In the genomic region with DNA sequence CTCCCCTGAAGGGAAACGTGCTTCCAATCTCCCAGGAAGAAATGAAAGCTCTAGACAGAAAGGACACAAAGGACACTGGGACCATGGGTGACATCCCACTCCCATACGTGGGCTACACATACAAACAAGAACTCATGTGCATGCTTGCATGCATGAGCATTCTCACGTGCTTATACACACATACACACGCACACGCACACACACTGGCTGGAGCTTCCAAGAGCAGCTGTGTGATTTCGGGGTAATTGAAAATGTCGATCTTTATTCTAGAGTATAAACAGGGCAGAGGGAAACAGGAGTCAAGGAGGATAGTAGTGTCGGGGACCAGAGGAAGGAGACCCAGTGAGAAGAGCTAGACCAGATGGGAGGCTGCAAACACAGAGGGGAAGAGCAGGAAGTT, we compare ENCODE assay signal across 21 mouse cellular contexts. TPM values are rescaled to one million over a fixed set of nuclear protein-coding genes. Genes with fewer than 3 reads are reported as not detected.
DNase-seq lines count a peak whose midpoint lies in the region; ATAC-seq and TF ChIP-seq lines count a peak whose summit lies in the region.
"Had no signal": no experiment of that assay in that cellular context is flagged by ENCODE, and none has a peak within 500 bp of the region (broad histone marks: within the 10 kb centered on the region; RNA-seq: fewer than 3 reads in every experiment).

No protein-coding gene starts in this region.

- H3K4me1 ChIP-seq in hindbrain, embryonic 12.5 days, result peaks cover 40% of the 10 kb centered on the region
- peaks cover 14% of the 10 kb centered on the region for H3K4me1 ChIP-seq in hindbrain, embryonic 16.5 days (ENCODE audit: control insufficient read depth, insufficient read depth, low read depth, low read length)
- H3K4me1 ChIP-seq in midbrain, embryonic 14.5 days (ENCODE audit: control insufficient read depth, insufficient read depth, low read length), result no peaks in the 10 kb centered on the region
- peaks cover 12% of the 10 kb centered on the region for H3K4me1 ChIP-seq in midbrain, embryonic 15.5 days
- peaks cover 16% of the 10 kb centered on the region for H3K4me1 ChIP-seq in intestine, embryonic 16.5 days (ENCODE audit: control insufficient read depth, insufficient read depth, low read length)
- H3K4me1 ChIP-seq: liver, embryonic 12.5 days had no signal

- H3K27ac ChIP-seq in hindbrain, embryonic 12.5 days, result peak overlapping the region; percentile 62; the same call in 1 of the 2 replicates
- H3K27ac ChIP-seq in hindbrain, embryonic 16.5 days (ENCODE audit: low read depth, low read length), result no peak overlapping the region
- no peak overlapping the region for H3K27ac ChIP-seq in midbrain, embryonic 14.5 days (replicated peaks; ENCODE audit: low read depth, low read length)
- H3K27ac ChIP-seq in midbrain, embryonic 15.5 days, result no peak overlapping the region
- H3K27ac ChIP-seq in intestine, embryonic 16.5 days (ENCODE audit: low read length), result peak overlapping the region; percentile 66; the same call in 1 of the 2 replicates
- H3K27ac ChIP-seq: embryonic facial prominence, embryonic 13.5 days; heart, embryonic 10.5 days; liver, embryonic 12.5 days; lung, embryonic 15.5 days had no signal

- no peak for TF ChIP-seq CTCF in brain, embryonic 14.5 days (IDR thresholded peaks at IDR 0.05; ENCODE audit: borderline replicate concordance, extremely low read depth, insufficient read depth, insufficient read length)

- no peaks in the 10 kb centered on the region for H3K36me3 ChIP-seq in hindbrain, embryonic 12.5 days
- no peaks in the 10 kb centered on the region for H3K36me3 ChIP-seq in hindbrain, embryonic 16.5 days (ENCODE audit: control insufficient read depth, insufficient read depth, low read length)
- H3K36me3 ChIP-seq in midbrain, embryonic 14.5 days (ENCODE audit: control insufficient read depth, insufficient read depth, low read length), result no peaks in the 10 kb centered on the region
- no peaks in the 10 kb centered on the region for H3K36me3 ChIP-seq in midbrain, embryonic 15.5 days (replicated peaks)
- no peaks in the 10 kb centered on the region for H3K36me3 ChIP-seq in intestine, embryonic 16.5 days (ENCODE audit: control insufficient read depth, insufficient read depth, low read length)
- H3K36me3 ChIP-seq: embryonic facial prominence, embryonic 13.5 days; heart, embryonic 10.5 days; liver, embryonic 12.5 days; lung, embryonic 15.5 days had no signal

- 0 out of 2 replicates have a peak overlapping the region, but pooled peaks have one; percentile 27 for H3K9ac ChIP-seq in hindbrain, embryonic 12.5 days
- H3K9ac ChIP-seq in hindbrain, embryonic 16.5 days (ENCODE audit: low read depth, low read length), result no peak overlapping the region
- H3K9ac ChIP-seq in midbrain, embryonic 14.5 days (replicated peaks; ENCODE audit: low read length), result no peak overlapping the region
- no peak overlapping the region for H3K9ac ChIP-seq in midbrain, embryonic 15.5 days
- no peak overlapping the region for H3K9ac ChIP-seq in intestine, embryonic 16.5 days (ENCODE audit: low read depth, low read length)
- H3K9ac ChIP-seq: embryonic facial prominence, embryonic 13.5 days; liver, embryonic 12.5 days; lung, embryonic 15.5 days had no signal

- no peak for TF ChIP-seq POLR2A in brain, embryonic 14.5 days (IDR thresholded peaks at IDR 0.05; ENCODE audit: borderline replicate concordance, extremely low read depth, insufficient read depth, insufficient read length, poor library complexity, severe bottlenecking)

- H3K9me3 ChIP-seq in hindbrain, embryonic 12.5 days (replicated peaks), result no peaks in the 10 kb centered on the region
- no peaks in the 10 kb centered on the region for H3K9me3 ChIP-seq in hindbrain, embryonic 16.5 days (ENCODE audit: control insufficient read depth, low read length)
- no peaks in the 10 kb centered on the region for H3K9me3 ChIP-seq in midbrain, embryonic 14.5 days (ENCODE audit: control insufficient read depth, low read length)
- H3K9me3 ChIP-seq in midbrain, embryonic 15.5 days, result no peaks in the 10 kb centered on the region
- H3K9me3 ChIP-seq in intestine, embryonic 16.5 days (ENCODE audit: control insufficient read depth, low read length), result no peaks in the 10 kb centered on the region
- H3K9me3 ChIP-seq: embryonic facial prominence, embryonic 13.5 days; heart, embryonic 10.5 days; liver, embryonic 12.5 days; lung, embryonic 15.5 days had no signal

- peak; percentile 51 for DNase-seq in midbrain, embryonic 14.5 days
- DNase-seq in brain, embryonic 14.5 days (ENCODE audit: low read depth), result peak; percentile 63
- no peak for DNase-seq in cerebellum, adult 11 months
- no peak for DNase-seq in urinary bladder, postnatal 14 days (ENCODE audit: low spot score)
- DNase-seq: cerebellum, postnatal 10 days; kidney, adult 9 months; kidney, postnatal 25 days; layer of hippocampus, adult 9-11 months; lung, postnatal 4 days; right cerebral cortex, postnatal 4 days; thymus, postnatal 4 days had no signal

- H3K4me2 ChIP-seq in hindbrain, embryonic 12.5 days (replicated peaks), result no peak overlapping the region
- H3K4me2 ChIP-seq in hindbrain, embryonic 16.5 days (ENCODE audit: low read length), result no peak overlapping the region
- no peak overlapping the region for H3K4me2 ChIP-seq in midbrain, embryonic 14.5 days (ENCODE audit: low read length)
- H3K4me2 ChIP-seq in midbrain, embryonic 15.5 days, result no peak overlapping the region
- no peak overlapping the region for H3K4me2 ChIP-seq in intestine, embryonic 16.5 days (ENCODE audit: low read depth, low read length)
- H3K4me2 ChIP-seq: embryonic facial prominence, embryonic 13.5 days; liver, embryonic 12.5 days; lung, embryonic 15.5 days had no signal

- 65% methylated on average over 8 of the region's 8 CpGs for WGBS in hindbrain, embryonic 12.5 days
- WGBS in hindbrain, embryonic 16.5 days, result 43% methylated on average over 8 of the region's 8 CpGs
- WGBS in midbrain, embryonic 14.5 days, result 67% methylated on average over 8 of the region's 8 CpGs
- WGBS in midbrain, embryonic 15.5 days, result 70% methylated on average over 8 of the region's 8 CpGs
- WGBS in intestine, embryonic 16.5 days, result 45% methylated on average over 8 of the region's 8 CpGs

- peaks cover 10% of the 10 kb centered on the region for H3K27me3 ChIP-seq in hindbrain, embryonic 12.5 days
- no peaks in the 10 kb centered on the region for H3K27me3 ChIP-seq in hindbrain, embryonic 16.5 days (replicated peaks; ENCODE audit: control insufficient read depth, insufficient read depth, low read length)
- no peaks in the 10 kb centered on the region for H3K27me3 ChIP-seq in midbrain, embryonic 14.5 days (ENCODE audit: control insufficient read depth, insufficient read depth, low read length)
- no peaks in the 10 kb centered on the region for H3K27me3 ChIP-seq in midbrain, embryonic 15.5 days (replicated peaks)
- H3K27me3 ChIP-seq in intestine, embryonic 16.5 days (replicated peaks; ENCODE audit: control insufficient read depth, insufficient read depth, low read length), result 0 out of 2 replicates have a peak, but pooled peaks cover 3% of the 10 kb centered on the region

- no peak for ATAC-seq in hindbrain, embryonic 12.5 days (ENCODE audit: low FRiP score)
- ATAC-seq in hindbrain, embryonic 16.5 days, result no peak
- no peak for ATAC-seq in midbrain, embryonic 14.5 days (ENCODE audit: low FRiP score, low TSS enrichment)
- no peak; the same call in 1 of the 2 replicates for ATAC-seq in midbrain, embryonic 15.5 days (replicated peaks)
- peak; percentile 57 for ATAC-seq in intestine, embryonic 16.5 days
- ATAC-seq: liver, embryonic 12.5 days; Patski had no signal

- H3K4me3 ChIP-seq in hindbrain, embryonic 12.5 days, result no peak overlapping the region
- H3K4me3 ChIP-seq in hindbrain, embryonic 16.5 days (ENCODE audit: low read length), result no peak overlapping the region
- H3K4me3 ChIP-seq in midbrain, embryonic 14.5 days (replicated peaks; ENCODE audit: low read depth, low read length), result no peak overlapping the region
- H3K4me3 ChIP-seq in midbrain, embryonic 15.5 days, result no peak overlapping the region
- H3K4me3 ChIP-seq in intestine, embryonic 16.5 days (ENCODE audit: low read length), result no peak overlapping the region
- H3K4me3 ChIP-seq: embryonic facial prominence, embryonic 13.5 days; heart, embryonic 10.5 days; liver, embryonic 12.5 days; lung, embryonic 15.5 days; myocyte had no signal

RNA-seq across cellular contexts. Expression of gene Odf3l1, which starts 19.8 kb away (rescaled TPM):
- 0.29 and 0.54 TPM in 2 replicates for polyA plus RNA-seq in hindbrain, embryonic 12.5 days (2016; fragmentation: Nextera tagmentation; extraction: Ambion mirVana)
- polyA plus RNA-seq in hindbrain, embryonic 16.5 days (2015; fragmentation: Nextera tagmentation; extraction: Ambion mirVana), result 0.20 TPM in 1 of 2 replicates, not detected in the other
- polyA plus RNA-seq in midbrain, embryonic 14.5 days (2014; fragmentation: Nextera tagmentation; extraction: Ambion mirVana), result not detected in 2 replicates
- not detected in 2 replicates for polyA plus RNA-seq in midbrain, embryonic 15.5 days (2015; fragmentation: Nextera tagmentation; extraction: Ambion mirVana)
- polyA plus RNA-seq in brain, embryonic 14.5 days (2012; rRNA removed), result 0.14 and 0.18 TPM in 2 replicates
- 1.4 and 1.5 TPM in 2 replicates for polyA plus RNA-seq in intestine, embryonic 16.5 days (2015; fragmentation: Nextera tagmentation; extraction: Ambion mirVana)
- polyA plus RNA-seq: liver, embryonic 12.5 days; Patski had no signal

RNA-seq across cellular contexts. Expression of gene Cspg4, which starts 20.2 kb away (rescaled TPM):
- polyA plus RNA-seq in hindbrain, embryonic 12.5 days (2016; fragmentation: Nextera tagmentation; extraction: Ambion mirVana), result 6.8 and 8.9 TPM in 2 replicates
- 10.7 and 10.8 TPM in 2 replicates for polyA plus RNA-seq in hindbrain, embryonic 16.5 days (2015; fragmentation: Nextera tagmentation; extraction: Ambion mirVana)
- 4.1 TPM in 2 replicates for polyA plus RNA-seq in midbrain, embryonic 14.5 days (2014; fragmentation: Nextera tagmentation; extraction: Ambion mirVana)
- polyA plus RNA-seq in midbrain, embryonic 15.5 days (2015; fragmentation: Nextera tagmentation; extraction: Ambion mirVana), result 7.6 and 8.2 TPM in 2 replicates
- polyA plus RNA-seq in brain, embryonic 14.5 days (2012; rRNA removed), result 4.4 and 8.2 TPM in 2 replicates
- 17.4 and 18.2 TPM in 2 replicates for polyA plus RNA-seq in intestine, embryonic 16.5 days (2015; fragmentation: Nextera tagmentation; extraction: Ambion mirVana)

RNA-seq across cellular contexts. Expression of gene Lingo1, which starts 48.4 kb away (rescaled TPM):
- 35.6 and 36.9 TPM in 2 replicates for polyA plus RNA-seq in hindbrain, embryonic 12.5 days (2016; fragmentation: Nextera tagmentation; extraction: Ambion mirVana)
- 79.4 and 80.7 TPM in 2 replicates for polyA plus RNA-seq in hindbrain, embryonic 16.5 days (2015; fragmentation: Nextera tagmentation; extraction: Ambion mirVana)
- 49.4 and 72.2 TPM in 2 replicates for polyA plus RNA-seq in midbrain, embryonic 14.5 days (2014; fragmentation: Nextera tagmentation; extraction: Ambion mirVana)
- polyA plus RNA-seq in midbrain, embryonic 15.5 days (2015; fragmentation: Nextera tagmentation; extraction: Ambion mirVana), result 77.8 and 83.1 TPM in 2 replicates
- 143 and 205 TPM in 2 replicates for polyA plus RNA-seq in brain, embryonic 14.5 days (2012; rRNA removed)
- polyA plus RNA-seq in intestine, embryonic 16.5 days (2015; fragmentation: Nextera tagmentation; extraction: Ambion mirVana), result 1.0 and 1.7 TPM in 2 replicates

Comparison
In these comparisons a context has a peak if more than half of its experiments do, and no peak if none do; other contexts are left out.
1. H3K27ac ChIP-seq: peak in hindbrain, embryonic 12.5 days (single experiment) and intestine, embryonic 16.5 days (single experiment); none in hindbrain, embryonic 16.5 days (single experiment), midbrain, embryonic 14.5 days (single experiment) and midbrain, embryonic 15.5 days (single experiment).
2. DNase-seq: peak in midbrain, embryonic 14.5 days (single experiment) and brain, embryonic 14.5 days (single experiment); none in cerebellum, adult 11 months (single experiment) and urinary bladder, postnatal 14 days (single experiment).
3. RNA of gene Lingo1, which starts 48.4 kb away (polyA plus RNA-seq): 143 to 205 TPM in brain, embryonic 14.5 days, 77.8 to 83.1 TPM in midbrain, embryonic 15.5 days, 79.4 to 80.7 TPM in hindbrain, embryonic 16.5 days, 49.4 to 72.2 TPM in midbrain, embryonic 14.5 days and 35.6 to 36.9 TPM in hindbrain, embryonic 12.5 days; 1.0 to 1.7 TPM in intestine, embryonic 16.5 days; every median in the first group is over 10 times any median in the second.